Mouse (Mus musculus) left cerebral cortex, postnatal 4 days (tissue): Measurements from ENCODE around the gene Slc17a3. TPM values are rescaled to one million over a fixed set of nuclear protein-coding genes. Genes with fewer than 3 reads are reported as not detected.

Source experiments
- DNase-seq: peaks from one replicate; pipeline ENCODE4 v3.0.0-alpha.2; 2022
- intact Hi-C: fragments of 180-260 bp; cut with DNase I; formaldehyde crosslinking; loops from one replicate; pipeline ENCODE4 v1.15.1; 2025
- total RNA-seq, 2 experiments: library from RNA; stranded (reverse); gene quantifications; 2 replicates each; pipeline ENCODE4 v1.2.3; 2021

Slc17a3 gene
- under 1 TPM in 1 of 2 experiments, not detected in 1; 0.10 TPM for total RNA-seq

- DNase-seq, result no peak
- intact Hi-C loops, result no loop called here
Observed at GRCm38 (mm10) chr13:23839308-23839707, at the start of gene Slc17a3. Gene Slc17a3, plus strand, starts transcription at chr13:23839434.

- intact Hi-C loops, result loop anchor here (5.0 kb wide), 1 partner anchor 525 kb away; no protein-coding TSS in a partner anchor
- peak; percentile 33 for DNase-seq
Observed at GRCm38 (mm10) chr13:23792520-23792919, 46.7 kb upstream of the Slc17a3 start.

- DNase-seq, result no peak
- intact Hi-C loops, result no loop called here
Observed at GRCm38 (mm10) chr13:23799405-23799804, 39.8 kb upstream of the Slc17a3 start.

GRCm38 (mm10) chr13:23804532-23804931 lies 34.7 kb upstream of the Slc17a3 start:
- intact Hi-C loops, result no loop called here
- DNase-seq, result no peak

- DNase-seq, result peak; percentile 3
- intact Hi-C loops, result no loop called here
Observed at GRCm38 (mm10) chr13:23806422-23807052, 32.7 kb upstream of the Slc17a3 start, which contains the start of gene Slc17a2. Gene Slc17a2, plus strand, starts transcription at chr13:23806993.

GRCm38 (mm10) chr13:23816148-23816547 lies 23.1 kb upstream of the Slc17a3 start:
- intact Hi-C loops, result no loop called here
- DNase-seq, result no peak

GRCm38 (mm10) chr13:23820179-23820940 lies 18.9 kb upstream of the Slc17a3 start:
- intact Hi-C loops, result loop anchor here (10.0 kb wide), 1 partner anchor 184 kb away; no protein-coding TSS in a partner anchor
- no peak for DNase-seq

GRCm38 (mm10) chr13:23822213-23822612 lies 17.0 kb upstream of the Slc17a3 start:
- no peak for DNase-seq
- intact Hi-C loops, result loop anchor here (10.0 kb wide), 1 partner anchor 183 kb away; no protein-coding TSS in a partner anchor

GRCm38 (mm10) chr13:23826606-23827005 lies 12.6 kb upstream of the Slc17a3 start:
- intact Hi-C loops, result loop anchor here (10.0 kb wide), 1 partner anchor 178 kb away; no protein-coding TSS in a partner anchor
- no peak for DNase-seq

- intact Hi-C loops, result no loop called here
- DNase-seq, result peak; percentile 36
Observed at GRCm38 (mm10) chr13:23833053-23833452, 6.2 kb upstream of the Slc17a3 start.

GRCm38 (mm10) chr13:23834836-23835235 lies 4.4 kb upstream of the Slc17a3 start:
- intact Hi-C loops, result no loop called here

GRCm38 (mm10) chr13:23836630-23837029 lies 2.6 kb upstream of the Slc17a3 start:
- intact Hi-C loops, result no loop called here
- DNase-seq, result no peak

More at GRCm38 (mm10) chr13:23834836-23835235, 4.4 kb upstream of the Slc17a3 start:
- no peak for DNase-seq

GRCm38 (mm10) chr13:23845851-23846250 lies 6.6 kb downstream of the Slc17a3 start:
- DNase-seq, result no peak
- intact Hi-C loops, result no loop called here

GRCm38 (mm10) chr13:23849299-23849698 lies 10.1 kb downstream of the Slc17a3 start:
- intact Hi-C loops, result no loop called here
- DNase-seq, result no peak

GRCm38 (mm10) chr13:23856401-23856800 lies 17.2 kb downstream of the Slc17a3 start:
- intact Hi-C loops, result no loop called here
- DNase-seq, result no peak

GRCm38 (mm10) chr13:23861815-23862214 lies 22.6 kb downstream of the Slc17a3 start:
- intact Hi-C loops, result no loop called here
- no peak for DNase-seq

- DNase-seq, result no peak
- intact Hi-C loops, result no loop called here
Observed at GRCm38 (mm10) chr13:23864711-23865110, 25.5 kb downstream of the Slc17a3 start.

- intact Hi-C loops, result no loop called here
- DNase-seq, result no peak
Observed at GRCm38 (mm10) chr13:23866086-23866710, 27.0 kb downstream of the Slc17a3 start.

- DNase-seq, result no peak
- intact Hi-C loops, result no loop called here
Observed at GRCm38 (mm10) chr13:23867000-23867399, 27.8 kb downstream of the Slc17a3 start.

- DNase-seq, result no peak
Observed at GRCm38 (mm10) chr13:23867405-23867804, 28.2 kb downstream of the Slc17a3 start, which contains the start of gene Slc17a1. Gene Slc17a1, plus strand, starts transcription at chr13:23867750.

More at GRCm38 (mm10) chr13:23867405-23867804, 28.2 kb downstream of the Slc17a3 start, which contains the start of gene Slc17a1:
- intact Hi-C loops, result no loop called here
